Mouse (Mus musculus): ENCODE measurements around the gene Slf1. TPM values are rescaled to one million over a fixed set of nuclear protein-coding genes. Genes with fewer than 3 reads are reported as not detected.

The Slf1 gene
- 10 to 100 TPM; 10.1 to 12.6 TPM for total RNA-seq (2021)
- long read RNA-seq, experiment 1, transcript Slf1-201 (21 exons, 3,747 nt): major isoform, 5 of 14 reads
- long read RNA-seq, experiment 1, partial matches to known transcripts: 4 of 14 reads
- long read RNA-seq, experiment 1, other reads (novel, unspliced or antisense): 4 of 14 reads
- long read RNA-seq, experiment 2, partial matches to known transcripts: 1 of 1 reads
- long read RNA-seq, experiment 2, other reads (novel, unspliced or antisense): 0 of 1 reads

DNA sequence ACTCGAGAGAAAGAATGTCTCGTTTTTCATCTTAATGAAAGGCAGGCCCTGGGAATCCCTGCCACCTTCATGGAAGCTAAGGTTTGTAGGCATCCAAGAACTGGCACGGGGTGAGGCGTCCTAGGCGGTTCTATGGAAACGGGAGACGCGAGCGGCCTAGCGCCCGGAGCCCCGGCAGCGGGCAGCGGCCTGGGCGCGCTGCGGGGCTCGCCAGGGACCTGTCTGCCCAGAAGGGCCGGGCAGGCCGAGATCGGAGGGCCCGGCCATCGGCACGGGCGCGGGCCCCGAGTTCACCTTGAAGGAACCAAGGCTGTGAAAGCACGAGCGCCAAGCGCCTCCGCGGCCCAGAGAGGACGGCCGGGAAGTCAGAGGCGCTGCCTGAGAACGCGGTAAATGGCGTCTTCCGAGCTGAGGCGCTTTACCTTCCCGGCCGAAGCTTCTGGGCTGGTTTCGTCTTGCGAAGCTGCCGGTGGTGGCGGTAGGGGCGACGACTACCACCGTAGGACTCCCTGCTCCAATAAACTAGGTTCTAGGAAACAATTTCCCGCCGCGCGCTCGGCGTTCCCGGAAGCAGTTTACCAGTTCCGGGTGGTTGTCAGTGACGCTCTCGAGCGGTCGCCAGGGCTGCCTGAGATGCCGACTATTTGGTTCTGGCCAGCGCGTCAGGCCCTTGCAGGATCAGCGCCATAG lies at the start of gene Slf1, which contains the start of gene 2210408I21Rik:
Gene Slf1, minus strand, starts transcription at position 543 of the 690 bp plus-strand sequence.
Gene 2210408I21Rik, plus strand, starts transcription at position 610 of the 690 bp plus-strand sequence.
- peak; percentile 92 to 93 for DNase-seq

DNA sequence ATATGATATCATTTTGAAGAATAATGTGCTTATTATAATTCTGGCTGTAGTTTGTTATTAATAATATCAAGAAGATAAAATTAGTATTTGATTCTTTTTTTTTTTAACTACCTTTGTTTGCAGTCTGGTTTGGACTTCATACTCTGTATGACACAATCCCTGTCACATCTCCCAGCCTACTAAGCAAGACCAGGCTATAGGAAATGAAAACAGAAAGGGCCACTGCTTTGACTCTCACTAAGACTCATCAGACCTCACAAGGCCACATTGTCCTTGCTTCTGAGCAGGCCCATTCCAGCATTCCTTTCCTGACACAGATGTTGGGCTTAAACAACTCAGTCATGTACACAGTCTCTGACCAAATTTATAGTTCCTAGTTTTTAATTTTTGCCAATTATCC lies 42.7 kb upstream of the Slf1 start:
- DNase-seq: peak; percentile 20 to 27

DNA sequence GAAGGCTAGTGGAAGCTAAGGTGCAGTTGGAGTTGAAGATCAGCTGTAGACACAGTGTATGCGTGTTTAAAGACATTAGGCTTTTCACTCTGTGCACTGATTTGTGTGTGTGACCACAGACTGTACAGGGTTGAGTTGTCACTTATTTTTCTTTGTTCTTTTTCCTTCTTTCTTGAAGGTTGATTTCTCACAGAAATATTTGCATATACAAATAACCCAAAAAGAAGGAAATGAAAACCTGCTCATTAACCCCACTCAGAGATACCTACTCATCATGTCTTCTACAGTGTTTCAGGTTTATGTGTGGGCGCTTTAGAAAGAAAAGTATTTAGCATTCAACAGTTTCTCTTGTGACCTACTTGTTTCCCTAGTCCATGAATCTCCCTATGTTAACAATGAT lies 5.6 kb upstream of the Slf1 start:
- no peak for DNase-seq

DNA sequence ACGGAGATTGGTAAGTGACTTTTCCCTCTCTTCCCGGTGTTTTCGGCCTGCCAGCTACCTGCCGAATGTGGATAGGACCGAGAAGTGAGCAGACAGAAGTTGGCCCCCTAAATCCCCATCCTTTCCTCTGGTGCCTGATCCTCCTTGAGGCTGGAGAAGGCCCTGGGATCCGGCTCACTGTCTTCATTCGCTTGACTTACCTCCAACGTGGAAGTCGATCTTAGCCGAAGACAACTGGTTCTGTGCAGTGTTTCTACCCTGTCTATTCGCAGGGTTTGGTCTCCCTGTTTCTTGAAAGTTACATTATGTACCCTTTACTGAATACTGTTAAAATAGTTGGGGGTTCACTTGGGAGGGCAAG lies 328 bp upstream of the Slf1 start:
- no peak for DNase-seq

DNA sequence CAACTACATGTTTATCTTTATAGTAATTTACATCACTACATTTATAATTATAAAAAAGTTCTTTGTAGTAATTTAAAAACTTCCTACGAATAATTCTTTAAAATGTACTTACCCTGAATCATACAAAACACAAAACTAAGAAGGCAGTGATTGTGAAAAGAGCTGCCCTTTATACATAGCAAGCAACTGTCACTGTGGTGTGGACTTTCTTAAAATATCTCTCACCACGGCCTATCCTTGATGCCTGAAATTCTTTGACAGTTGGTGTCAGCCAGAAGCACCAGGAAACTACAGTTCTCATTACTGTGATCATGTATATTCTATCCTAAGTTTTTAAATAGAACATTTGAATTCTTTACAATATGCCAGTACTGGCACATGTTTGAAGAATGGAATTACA lies 4.1 kb downstream of the Slf1 start:
- no peak for DNase-seq

DNA sequence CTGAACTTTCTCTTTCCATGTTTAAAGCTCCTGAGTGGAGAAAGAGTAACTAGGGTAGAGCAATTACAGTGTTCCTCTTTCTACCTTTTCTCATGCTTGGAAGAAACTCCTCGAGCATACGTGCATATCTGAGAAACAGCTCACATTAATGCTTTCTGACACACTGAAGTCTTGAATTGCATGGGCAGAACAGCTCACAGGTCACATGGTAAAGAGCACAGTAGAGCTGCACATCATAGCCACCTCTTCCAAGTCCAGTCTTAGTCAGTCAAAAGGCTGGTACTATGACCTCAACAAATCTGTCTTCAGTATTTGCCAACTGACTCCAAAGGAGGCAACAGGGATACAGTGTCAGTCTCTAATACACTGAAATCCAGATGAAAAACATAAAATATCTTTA lies 7.0 kb downstream of the Slf1 start:
- no peak for DNase-seq

DNA sequence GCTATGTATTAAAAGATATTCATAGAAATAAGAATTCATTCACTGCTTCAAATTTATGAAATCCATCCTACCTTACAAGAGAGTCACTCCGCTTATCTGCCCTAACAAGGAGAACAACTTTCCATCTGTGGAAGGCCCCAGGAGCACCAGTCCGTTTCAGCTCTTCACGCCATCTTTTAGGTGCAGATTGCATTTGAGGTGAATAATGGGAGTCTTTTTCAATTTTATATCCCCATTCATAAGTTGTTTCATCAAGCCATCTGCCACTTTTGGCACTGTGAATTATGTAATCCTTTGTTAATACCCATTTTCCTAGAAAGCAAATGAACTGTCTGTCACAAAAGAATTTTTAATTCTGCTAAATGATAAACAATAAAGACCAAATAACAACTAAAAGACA lies 10.1 kb downstream of the Slf1 start:
- no peak for DNase-seq

DNA sequence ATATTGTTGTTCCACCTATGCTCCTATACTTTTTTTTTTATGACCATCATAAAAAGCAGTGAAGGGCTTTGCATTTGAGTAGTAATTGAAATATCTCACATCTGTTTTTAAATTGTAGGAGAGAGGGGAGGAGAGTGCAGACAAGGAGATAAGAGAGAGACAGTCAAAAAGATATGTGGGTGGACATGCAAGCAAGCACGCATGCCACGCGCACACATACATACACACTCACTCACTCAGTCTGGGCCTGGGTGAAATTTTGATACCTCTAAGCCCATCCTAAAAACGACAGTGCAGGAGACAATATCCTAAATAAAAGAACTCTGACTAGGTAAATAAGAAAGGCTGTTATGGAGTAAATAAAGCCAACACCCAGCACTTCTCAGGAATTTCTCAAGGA lies 16.6 kb downstream of the Slf1 start:
- DNase-seq: no peak

DNA sequence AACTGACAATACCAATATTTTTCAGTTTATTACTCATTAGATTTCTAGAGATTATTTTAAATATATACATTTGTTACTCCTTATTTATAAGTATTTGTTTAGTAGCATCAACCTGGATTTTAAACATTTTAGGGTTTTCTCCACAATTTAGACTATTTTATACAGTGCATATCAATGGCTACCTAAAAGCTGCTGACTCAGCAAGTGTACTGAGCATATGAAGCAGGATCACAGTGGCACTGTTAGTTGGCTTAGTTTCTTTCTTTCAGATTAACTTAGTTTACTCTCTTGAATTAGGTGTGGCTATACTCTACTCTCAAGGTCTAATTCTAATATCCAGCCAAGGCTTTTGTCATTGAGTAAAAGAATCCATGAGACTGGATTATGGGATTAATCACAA lies 27.5 kb downstream of the Slf1 start:
- DNase-seq: no peak

DNA sequence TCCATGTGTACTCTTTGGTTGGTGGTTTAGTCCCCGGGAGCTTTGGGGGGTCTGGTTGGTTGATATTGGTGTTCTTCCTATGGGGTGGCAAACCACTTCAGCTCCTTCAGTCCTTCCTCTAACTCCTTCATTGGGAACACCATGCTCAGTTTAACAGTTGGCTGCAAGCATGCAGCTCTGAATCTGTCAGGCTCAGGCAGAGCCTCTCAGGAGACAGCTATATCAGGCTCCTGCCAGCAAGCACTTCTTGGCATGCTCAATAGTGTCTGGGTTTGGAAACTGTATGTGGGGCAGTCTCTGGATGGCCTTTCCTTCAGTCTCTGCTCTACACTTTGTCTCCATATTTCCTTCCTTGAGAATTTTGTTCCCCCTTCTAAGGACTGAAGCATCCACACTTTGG lies 42.4 kb downstream of the Slf1 start:
- peak in 1 of 2 experiments; percentile 3 for DNase-seq

DNA sequence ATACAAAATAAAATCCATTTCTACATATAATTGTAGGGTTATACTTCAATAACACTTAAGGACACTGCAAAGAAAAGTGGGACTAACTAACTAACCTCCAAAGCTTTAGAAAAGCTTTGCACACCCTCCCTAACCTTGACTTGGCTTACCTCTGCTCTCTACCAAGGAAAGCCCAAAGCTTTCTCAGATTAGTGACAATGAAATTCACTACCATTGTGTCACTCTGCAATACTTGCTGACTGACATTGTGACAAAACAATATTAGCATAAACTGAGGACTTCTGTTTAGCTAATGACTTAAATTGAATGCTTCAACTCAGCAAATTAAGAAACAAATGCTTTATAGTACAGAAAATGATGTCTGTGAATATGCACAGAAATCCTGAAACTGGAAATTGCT lies 63.2 kb downstream of the Slf1 start:
- no peak for DNase-seq

DNA sequence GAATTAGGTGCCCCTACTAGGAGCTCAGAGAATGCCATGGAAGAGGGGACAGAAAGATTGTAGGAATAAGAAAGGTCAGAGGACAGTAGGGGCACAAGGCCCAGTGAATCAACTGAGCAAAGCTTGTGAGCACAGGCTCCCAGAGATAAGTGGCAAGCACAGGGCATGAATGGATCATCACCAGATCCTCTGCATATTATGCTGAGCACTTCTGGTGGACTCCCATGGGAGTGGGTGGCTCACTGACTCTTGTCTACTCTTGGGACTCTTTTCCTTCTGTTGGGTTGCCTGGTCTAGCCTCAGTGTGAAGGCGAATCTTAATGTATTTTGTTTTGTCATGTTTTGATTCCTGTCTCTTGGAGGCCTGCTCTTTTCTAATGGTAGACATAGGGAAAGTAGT lies 66.4 kb downstream of the Slf1 start:
- DNase-seq: no peak

DNA sequence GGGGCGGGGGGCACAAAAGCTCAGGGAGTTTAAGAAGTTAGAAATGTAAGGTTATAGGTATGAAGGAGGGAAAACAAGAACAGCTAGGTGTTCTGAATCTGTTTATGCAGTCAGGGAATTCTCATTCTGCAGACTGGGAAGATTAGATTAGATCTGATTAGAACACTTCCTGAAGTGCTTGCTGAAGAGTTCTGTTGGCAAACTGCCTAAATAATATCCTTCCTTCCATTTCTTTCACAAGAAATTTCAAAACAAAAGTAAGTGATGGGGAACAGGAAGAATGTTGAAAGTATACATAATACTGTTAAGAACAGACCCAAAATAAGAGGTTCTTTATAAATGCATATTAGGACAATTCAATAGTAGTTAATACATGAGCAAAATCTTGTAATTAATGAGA lies 72.1 kb downstream of the Slf1 start:
- DNase-seq: no peak

DNA sequence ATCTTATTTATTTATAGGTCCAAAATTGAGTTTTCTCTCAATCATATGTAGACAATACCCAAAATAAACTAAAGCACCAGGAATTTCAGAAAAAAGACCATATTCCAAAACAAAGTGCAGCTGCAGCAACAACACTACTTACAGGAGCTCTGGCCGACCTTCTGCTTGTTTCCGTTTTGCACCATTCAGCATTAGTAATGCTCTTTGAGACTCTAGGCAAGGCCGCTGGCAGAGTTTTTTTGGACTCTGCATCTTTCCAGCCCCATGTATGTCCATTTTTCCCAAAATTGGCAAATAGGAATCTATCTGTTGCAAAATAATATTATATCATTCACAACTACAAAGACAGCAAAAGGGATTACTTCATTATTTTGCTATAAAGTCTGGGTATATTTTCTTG lies 85.5 kb downstream of the Slf1 start:
- peak; percentile 41 to 52 for DNase-seq

DNA sequence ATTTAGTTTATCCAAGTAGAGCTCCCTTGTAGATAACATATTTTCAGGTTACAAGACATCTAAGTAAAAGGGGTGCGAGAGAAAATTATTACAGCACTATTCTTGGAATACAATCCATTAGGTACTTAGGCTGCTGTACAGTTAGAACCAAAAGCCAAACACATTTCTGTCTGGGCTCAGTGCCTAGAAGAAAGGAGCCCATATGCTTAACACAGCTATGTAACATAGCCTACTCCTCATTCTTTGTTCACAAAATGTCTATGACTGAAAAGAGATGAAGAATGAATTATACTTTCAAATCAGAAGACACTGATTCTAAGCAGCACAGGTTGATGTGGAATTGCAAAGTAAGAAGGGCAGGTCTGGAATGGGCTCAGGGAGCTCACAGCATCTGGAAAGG lies 86.8 kb downstream of the Slf1 start:
- DNase-seq: no peak

DNA sequence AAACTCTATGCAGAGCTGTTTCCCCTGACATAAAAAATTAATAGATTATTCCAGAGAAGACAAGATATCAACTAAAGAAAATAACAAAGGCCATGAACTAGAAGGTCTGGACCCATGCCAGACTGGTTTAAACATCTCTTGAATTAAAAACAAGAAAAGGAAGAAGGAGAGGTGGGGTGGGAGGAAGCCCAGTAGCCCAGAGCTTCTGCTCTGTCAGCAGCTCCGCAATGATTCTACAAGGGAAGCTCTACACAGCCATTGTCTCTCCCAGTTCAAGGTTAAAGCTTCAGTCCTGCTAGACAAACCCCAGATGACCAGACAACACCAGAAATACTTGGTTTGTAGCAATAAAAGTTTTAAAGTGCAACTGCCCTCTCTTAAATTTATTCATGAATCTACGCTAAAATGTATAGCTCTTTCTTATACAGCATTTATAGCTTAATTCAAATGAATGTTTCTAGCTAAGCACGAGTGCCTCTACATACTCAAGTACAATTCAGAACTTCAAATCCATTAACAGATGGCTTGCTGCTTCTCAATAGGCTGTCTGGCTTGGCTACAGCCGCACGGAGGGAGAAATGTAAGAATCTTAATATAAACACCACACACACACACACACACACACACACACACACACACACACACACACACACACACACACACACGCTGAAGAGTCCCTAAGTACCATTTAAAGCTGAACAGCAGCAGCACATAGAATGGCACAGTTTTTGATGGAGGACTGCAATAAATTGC lies 87.9 kb downstream of the Slf1 start:
- DNase-seq: peak in 1 of 2 experiments; percentile 22

DNA sequence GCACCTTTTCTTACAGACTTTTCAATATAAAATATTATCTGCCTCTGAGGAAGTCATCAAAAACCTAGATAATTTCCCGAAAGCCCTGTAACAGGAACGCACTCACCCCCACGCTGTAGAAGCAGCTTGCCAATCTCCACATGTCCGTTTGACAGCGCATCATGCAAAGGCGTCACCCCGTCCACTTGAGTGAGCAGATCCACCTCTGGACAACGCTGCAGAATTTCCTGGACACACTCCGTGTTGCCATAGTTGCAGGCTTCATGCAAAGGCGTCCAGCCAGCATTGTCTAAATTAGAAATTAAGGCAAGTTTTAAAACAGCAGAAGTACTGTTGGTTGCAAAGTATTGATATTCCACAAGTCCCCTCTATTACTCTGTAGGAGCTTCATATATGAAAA lies 88.9 kb downstream of the Slf1 start:
- DNase-seq: no peak

DNA sequence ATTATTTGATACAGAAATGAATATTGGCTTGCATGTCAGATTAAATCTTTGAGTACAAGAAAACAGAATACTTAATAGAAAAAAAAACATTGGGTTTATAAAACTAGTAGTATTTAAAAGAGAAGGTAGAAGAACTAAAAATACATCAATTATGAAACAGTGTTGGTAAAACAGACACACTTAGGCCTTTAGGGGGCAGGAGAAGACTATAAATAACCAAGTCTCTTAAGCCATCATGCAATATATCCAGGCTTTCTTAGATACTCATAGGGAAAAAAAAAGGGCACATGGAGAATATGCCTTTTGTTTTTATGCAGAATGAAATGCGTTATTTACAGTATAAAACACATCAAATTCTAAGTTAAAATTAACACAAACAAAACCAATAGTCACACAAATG lies 89.9 kb downstream of the Slf1 start:
- no peak for DNase-seq

DNA sequence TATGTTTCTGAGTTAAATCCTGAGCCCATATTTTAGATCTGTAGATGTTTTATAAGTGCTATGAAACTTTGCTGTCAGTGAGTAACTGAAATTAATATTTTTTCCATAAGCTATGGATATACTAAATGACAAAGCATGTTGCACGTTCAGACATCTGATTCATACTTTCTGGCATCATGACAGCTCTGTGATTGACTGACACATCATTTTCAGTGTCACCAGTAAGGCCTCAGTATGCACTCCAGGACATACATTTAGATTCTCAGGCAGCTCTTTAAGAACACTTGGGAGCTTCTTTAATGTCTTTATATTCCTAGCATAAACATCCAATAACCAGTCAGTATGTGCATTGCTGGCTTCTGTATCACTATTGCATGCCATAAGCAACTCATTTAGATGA lies 91.9 kb downstream of the Slf1 start:
- no peak for DNase-seq

DNA sequence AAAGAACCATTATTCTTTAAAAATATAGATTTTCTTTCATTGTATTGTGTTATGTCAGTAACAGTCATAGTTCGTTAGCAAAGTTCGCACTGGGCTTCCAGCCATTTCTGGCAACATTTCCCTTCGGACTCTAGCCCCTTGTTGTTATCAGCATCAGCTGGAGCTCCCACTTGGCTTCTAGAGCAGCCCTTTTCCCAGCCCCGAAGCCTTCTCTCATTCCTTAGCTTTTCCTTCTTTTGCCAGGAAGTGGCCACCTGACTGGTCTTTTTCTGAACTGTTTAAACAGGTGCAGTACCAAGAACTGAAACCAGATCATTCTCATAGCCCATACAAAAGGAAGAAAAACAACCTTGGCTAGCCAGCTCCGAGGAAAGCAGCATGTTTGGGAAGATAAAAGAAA lies 105.7 kb downstream of the Slf1 start:
- DNase-seq: no peak

DNA sequence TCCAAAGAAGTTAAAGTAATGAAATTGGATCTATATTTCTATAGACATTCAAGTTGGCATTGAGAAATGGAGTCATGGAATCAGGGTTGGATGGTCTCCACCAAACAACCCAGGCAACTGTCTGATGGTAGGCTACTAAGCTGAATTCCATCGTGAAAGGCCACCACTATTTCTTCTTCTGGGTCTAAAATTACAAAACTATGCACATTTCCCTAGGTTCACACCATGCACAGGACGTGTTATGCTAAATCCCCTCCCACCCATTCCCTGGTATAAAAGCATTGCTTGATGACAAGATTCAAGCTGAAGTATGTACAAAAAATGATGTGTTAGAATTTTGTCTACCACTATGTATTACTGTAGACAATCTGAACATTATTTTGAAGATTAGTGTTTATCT lies 116.4 kb downstream of the Slf1 start:
- DNase-seq: no peak

DNA sequence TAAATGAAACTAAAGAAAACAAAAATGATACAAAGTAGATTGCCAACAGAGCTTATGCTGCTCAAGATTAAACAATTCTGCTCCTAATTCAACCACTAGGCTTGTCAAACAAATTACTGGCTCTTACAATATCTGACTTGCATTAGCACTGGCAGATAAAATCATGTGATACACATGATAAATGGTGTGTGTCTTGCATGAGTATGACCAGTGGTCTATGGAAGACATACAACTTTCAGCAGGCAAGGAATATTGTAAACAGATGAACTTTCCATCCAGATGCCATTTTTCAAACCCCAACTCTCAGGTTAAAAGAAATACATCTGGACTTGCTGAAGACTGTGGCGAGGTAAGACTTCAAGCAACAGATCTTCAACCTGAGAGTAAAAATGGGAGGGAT lies 131.6 kb downstream of the Slf1 start:
- no peak for DNase-seq

DNA sequence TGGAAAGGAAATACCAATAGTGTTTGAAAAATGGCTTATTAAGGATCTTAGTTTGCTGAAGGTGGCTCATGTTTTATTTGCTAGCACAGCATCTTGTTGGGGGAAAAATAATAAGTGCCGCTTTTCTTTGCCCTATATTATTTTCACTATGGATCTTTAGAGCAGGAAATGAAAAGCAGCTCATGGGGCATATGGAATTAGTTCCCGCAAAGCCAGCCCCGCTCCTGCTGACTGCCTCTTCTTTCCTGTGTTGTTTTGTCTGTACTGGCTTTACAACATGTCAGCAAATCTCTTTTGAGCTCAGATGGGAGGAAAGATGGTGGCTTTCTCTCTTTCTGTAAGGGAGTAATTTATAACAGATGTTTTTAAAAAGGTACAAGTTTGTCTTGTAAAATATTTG lies 132.6 kb downstream of the Slf1 start:
- DNase-seq: no peak
